Mouse (Mus musculus) midbrain, embryonic 11.5 days (tissue): ENCODE data around the gene Skap1. TPM values are rescaled to one million over a fixed set of nuclear protein-coding genes. Genes with fewer than 3 reads are reported as not detected.

Experiments
- ATAC-seq: fragments of 200-750 bp; cut with Nextera tagmentation; 2 replicates; pipeline ENCODE4 v1.8.0; 2017; ENCODE audit warnings: moderate TSS enrichment, moderate library complexity; ENCODE audit not compliant: low FRiP score
- DNase-seq: peaks from one replicate; pipeline ENCODE4 v3.0.0; 2015; ENCODE audit warnings: low spot score; ENCODE audit errors: missing footprints
- H3K27ac ChIP-seq: fragments of 300-500 bp; sonication (generic); 2 replicates; pipeline ENCODE4 v1.5.1; 2014; ENCODE audit warnings: low read depth, low read length
- H3K27me3 ChIP-seq: fragments of 300-500 bp; sonication (generic); 2 replicates; pipeline ENCODE4 v1.6.1; 2014; ENCODE audit warnings: mild to moderate bottlenecking, low read length, moderate library complexity, mixed read lengths; ENCODE audit not compliant: control insufficient read depth, insufficient read depth
- H3K36me3 ChIP-seq: fragments of 300-500 bp; sonication (generic); 2 replicates; pipeline ENCODE4 v1.6.1; 2014; ENCODE audit warnings: mild to moderate bottlenecking, low read length, moderate library complexity, mixed read lengths; ENCODE audit not compliant: control insufficient read depth, insufficient read depth
- H3K4me1 ChIP-seq: fragments of 300-500 bp; sonication (generic); 2 replicates; pipeline ENCODE4 v1.6.1; 2014; ENCODE audit warnings: low read length; ENCODE audit not compliant: control insufficient read depth, insufficient read depth
- H3K4me2 ChIP-seq: fragments of 300-500 bp; sonication (generic); 2 replicates; pipeline ENCODE4 v1.6.1; 2014; ENCODE audit warnings: mild to moderate bottlenecking, moderate library complexity
- H3K4me3 ChIP-seq: fragments of 300-500 bp; sonication (generic); 2 replicates; pipeline ENCODE4 v1.5.1; 2014; ENCODE audit warnings: low read depth, low read length
- H3K9ac ChIP-seq: fragments of 300-500 bp; sonication (generic); 2 replicates; pipeline ENCODE4 v1.6.1; 2014; ENCODE audit warnings: low read length
- H3K9me3 ChIP-seq: fragments of 300-500 bp; sonication (generic); 2 replicates; pipeline ENCODE4 v1.6.1; 2016; ENCODE audit warnings: low read length; ENCODE audit not compliant: control insufficient read depth
- WGBS: fragments of 180-500 bp; shearing (Covaris S2); extraction: QIAGEN DNeasy Blood & Tissue Kit; methylation state at CpG from one replicate; pipeline ENCODE4 v1.1.7; 2014; 5-methylcytosine and 5-hydroxymethylcytosine counted together
- polyA plus RNA-seq: library from polyadenylated mRNA; unstranded; fragments of >200 nt; fragmentation: Nextera tagmentation; extraction: Ambion mirVana; gene quantifications from 2 replicates; pipeline ENCODE4 v1.2.1, GENCODE M21; 2014

The Skap1 gene
- polyA plus RNA-seq, result 1.2 and 1.3 TPM in 2 replicates

- H3K9ac ChIP-seq, result no peak within 1 kb of the TSS
- H3K4me1 ChIP-seq, result peaks cover 18% of the 10 kb centered on the region
- no peak within 1 kb of the TSS for H3K27ac ChIP-seq
- ATAC-seq, result no peak
- H3K36me3 ChIP-seq, result no peaks in the 10 kb centered on the region
- H3K27me3 ChIP-seq, result peaks cover 15% of the 10 kb centered on the region; the same call in 1 of the 2 replicates
- H3K4me2 ChIP-seq, result peak within 1 kb of the TSS; percentile 46
- H3K4me3 ChIP-seq, result peak within 1 kb of the TSS; percentile 26
- 6% methylated on average over 38 of the region's 42 CpGs for WGBS
- H3K9me3 ChIP-seq, result no peaks in the 10 kb centered on the region
- DNase-seq, result peak; percentile 87
These were observed at the start of gene Skap1 for GRCm38 (mm10) chr11:96463986-96464715. Skap1 (plus strand) TSS chr11:96464593.

- H3K9ac ChIP-seq, result no peak overlapping the region
- DNase-seq (no peak), ATAC-seq (no peak)
- H3K4me1 ChIP-seq, result no peaks in the 10 kb centered on the region
- H3K9me3 ChIP-seq, result no peaks in the 10 kb centered on the region
- no peak overlapping the region for H3K4me3 ChIP-seq
- no peak overlapping the region for H3K27ac ChIP-seq
- H3K36me3 ChIP-seq, result no peaks in the 10 kb centered on the region
- no peak overlapping the region for H3K4me2 ChIP-seq
- 53% methylated on average over 5 of the region's 5 CpGs for WGBS
- H3K27me3 ChIP-seq, result no peaks in the 10 kb centered on the region
These were observed 43.3 kb upstream of the Skap1 start for GRCm38 (mm10) chr11:96421074-96421473.

- H3K9me3 ChIP-seq, result no peaks in the 10 kb centered on the region
- H3K9ac ChIP-seq, result no peak overlapping the region
- no peaks in the 10 kb centered on the region for H3K36me3 ChIP-seq
- peak; percentile 69 for DNase-seq
- no peaks in the 10 kb centered on the region for H3K27me3 ChIP-seq
- H3K4me3 ChIP-seq, result no peak overlapping the region
- ATAC-seq, result no peak
- 74% methylated on average over 11 of the region's 11 CpGs for WGBS
- no peaks in the 10 kb centered on the region for H3K4me1 ChIP-seq
- H3K27ac ChIP-seq, result no peak overlapping the region
- no peak overlapping the region for H3K4me2 ChIP-seq
These were observed 42.7 kb upstream of the Skap1 start for GRCm38 (mm10) chr11:96421517-96422265.

GRCm38 (mm10) chr11:96425193-96425592 lies 39.2 kb upstream of the Skap1 start:
- Histone ChIP-seq H3K9me3 (no peaks in the 10 kb centered on the region), H3K4me1 (no peaks in the 10 kb centered on the region), H3K4me2 (no peak overlapping the region), H3K27me3 (no peaks in the 10 kb centered on the region), H3K27ac (no peak overlapping the region), H3K4me3 (no peak overlapping the region), H3K9ac (no peak overlapping the region), H3K36me3 (no peaks in the 10 kb centered on the region)
- ATAC-seq, result no peak
- no peak for DNase-seq
- WGBS, result 90% methylated on average over 6 of the region's 6 CpGs

- ATAC-seq, result no peak
- Histone ChIP-seq H3K9ac (no peak overlapping the region), H3K4me2 (no peak overlapping the region), H3K4me1 (no peaks in the 10 kb centered on the region), H3K27me3 (no peaks in the 10 kb centered on the region), H3K36me3 (no peaks in the 10 kb centered on the region), H3K9me3 (no peaks in the 10 kb centered on the region), H3K27ac (no peak overlapping the region), H3K4me3 (no peak overlapping the region)
- no peak for DNase-seq
- 78% methylated on average over 6 of the region's 6 CpGs for WGBS
These were observed 38.2 kb upstream of the Skap1 start for GRCm38 (mm10) chr11:96426191-96426590.

GRCm38 (mm10) chr11:96426805-96427204 lies 37.6 kb upstream of the Skap1 start:
- H3K4me2 ChIP-seq, result no peak overlapping the region
- H3K27ac ChIP-seq, result no peak overlapping the region
- whole genome bisulfite sequencing, result 60% methylated on average over 2 of the region's 2 CpGs
- peak; percentile 78 for DNase-seq
- no peaks in the 10 kb centered on the region for H3K4me1 ChIP-seq
- H3K27me3 ChIP-seq, result no peaks in the 10 kb centered on the region
- no peaks in the 10 kb centered on the region for H3K9me3 ChIP-seq
- no peak overlapping the region for H3K9ac ChIP-seq
- no peak overlapping the region for H3K4me3 ChIP-seq
- H3K36me3 ChIP-seq, result no peaks in the 10 kb centered on the region
- ATAC-seq, result no peak

- no peaks in the 10 kb centered on the region for H3K4me1 ChIP-seq
- no peak for ATAC-seq
- 82% methylated on average over 2 of the region's 2 CpGs for WGBS
These were observed 35.3 kb upstream of the Skap1 start for GRCm38 (mm10) chr11:96429062-96429461.

GRCm38 (mm10) chr11:96429891-96430290 lies 34.5 kb upstream of the Skap1 start:
- ATAC-seq (no peak), DNase-seq (peak; percentile 39)
- Histone ChIP-seq H3K9me3 (no peaks in the 10 kb centered on the region), H3K4me2 (no peak overlapping the region), H3K4me3 (no peak overlapping the region), H3K27ac (no peak overlapping the region), H3K36me3 (no peaks in the 10 kb centered on the region), H3K9ac (no peak overlapping the region), H3K4me1 (no peaks in the 10 kb centered on the region), H3K27me3 (no peaks in the 10 kb centered on the region)
- WGBS, result 79% methylated on average over 5 of the region's 5 CpGs

More at GRCm38 (mm10) chr11:96429062-96429461, 35.3 kb upstream of the Skap1 start:
- Histone ChIP-seq H3K9ac (no peak overlapping the region), H3K4me3 (no peak overlapping the region), H3K9me3 (no peaks in the 10 kb centered on the region), H3K27ac (no peak overlapping the region), H3K36me3 (no peaks in the 10 kb centered on the region), H3K27me3 (no peaks in the 10 kb centered on the region), H3K4me2 (no peak overlapping the region)
- DNase-seq, result peak; percentile 60

GRCm38 (mm10) chr11:96431871-96432270 lies 32.5 kb upstream of the Skap1 start:
- 81% methylated on average over 9 of the region's 9 CpGs for WGBS

More at GRCm38 (mm10) chr11:96431871-96432270, 32.5 kb upstream of the Skap1 start:
- Histone ChIP-seq H3K4me3 (no peak overlapping the region), H3K27ac (no peak overlapping the region), H3K4me2 (no peak overlapping the region), H3K27me3 (no peaks in the 10 kb centered on the region), H3K36me3 (no peaks in the 10 kb centered on the region), H3K9me3 (no peaks in the 10 kb centered on the region), H3K9ac (no peak overlapping the region), H3K4me1 (no peaks in the 10 kb centered on the region)
- DNase-seq, result no peak
- no peak for ATAC-seq
